Mouse (Mus musculus): ENCODE measurements around the gene Entpd2.
"Not testable (repeated sequence)": the region's sequence is repeated elsewhere in the genome, so short reads cannot be mapped to it uniquely, and the experiment has no call there.

The Entpd2 gene

DNA sequence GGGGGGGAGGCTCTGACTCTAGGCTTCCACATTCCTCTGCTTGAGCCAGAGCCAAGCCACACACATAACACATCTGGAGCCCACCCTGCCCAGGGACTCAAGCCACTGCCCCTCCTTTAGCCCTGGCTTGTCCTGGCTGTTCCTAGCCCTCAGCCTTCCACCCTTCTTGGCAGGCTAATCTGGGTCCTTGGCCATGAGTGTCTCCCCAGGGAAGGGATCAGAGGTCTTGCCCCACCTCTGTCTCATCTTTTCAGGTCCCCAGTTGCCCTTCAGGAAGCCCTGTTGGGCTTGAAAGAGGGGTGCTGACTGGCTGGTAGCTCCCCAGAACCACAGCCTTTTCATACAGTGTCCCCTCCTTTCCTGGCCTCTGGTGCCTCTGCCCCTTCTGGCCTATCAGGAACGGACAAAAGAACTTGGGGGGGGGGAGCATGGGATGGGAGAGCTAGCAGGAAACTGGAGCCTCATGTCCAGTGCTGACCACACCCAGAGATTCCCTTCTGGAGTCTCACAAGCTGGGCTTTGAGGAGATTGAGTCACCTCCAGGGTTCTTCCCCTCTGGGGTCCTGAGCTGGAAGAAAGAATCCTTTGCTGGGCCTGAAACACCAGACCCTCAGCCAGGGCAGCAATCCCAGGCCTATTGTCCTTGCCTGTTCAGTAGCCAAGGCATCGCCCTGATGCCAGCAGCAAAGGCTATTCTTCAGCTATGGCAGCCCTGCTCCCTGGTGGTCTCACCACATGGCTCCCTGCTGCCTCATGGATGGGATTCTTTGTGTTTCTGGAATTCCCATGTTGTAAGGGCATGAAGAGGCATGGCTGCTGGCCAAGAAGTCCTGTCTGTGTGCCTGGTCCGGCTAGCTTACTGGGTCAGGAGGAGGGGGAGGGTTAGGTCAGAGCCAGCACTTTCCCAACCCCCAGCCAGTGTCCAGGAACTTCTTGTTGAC, 1.1 kb upstream of the Entpd2 start:
- DNase-seq (ENCODE audit: extremely low read depth, low read depth): no peak

DNA sequence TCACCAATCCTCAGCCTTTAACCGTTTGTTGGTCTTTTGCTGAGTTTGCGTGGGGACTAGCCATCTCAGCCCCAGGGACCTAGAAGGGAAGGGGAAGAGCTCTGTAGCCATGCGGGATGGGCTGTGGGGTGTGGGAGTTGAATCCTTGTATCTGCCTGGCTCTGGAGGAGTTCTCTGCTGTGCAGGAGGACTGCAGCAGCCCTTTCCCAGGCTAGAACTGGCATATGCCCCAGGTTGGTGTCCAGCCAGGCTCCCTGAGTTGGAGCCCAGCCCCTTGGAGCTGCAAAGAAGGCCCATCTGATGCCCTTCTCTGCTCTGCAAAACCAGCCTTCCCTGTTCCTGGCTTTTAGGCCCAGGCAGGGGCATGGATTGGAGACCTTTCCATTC, 916 bp downstream of the Entpd2 start:
- no peak for DNase-seq (ENCODE audit: extremely low read depth, low read depth)

DNA sequence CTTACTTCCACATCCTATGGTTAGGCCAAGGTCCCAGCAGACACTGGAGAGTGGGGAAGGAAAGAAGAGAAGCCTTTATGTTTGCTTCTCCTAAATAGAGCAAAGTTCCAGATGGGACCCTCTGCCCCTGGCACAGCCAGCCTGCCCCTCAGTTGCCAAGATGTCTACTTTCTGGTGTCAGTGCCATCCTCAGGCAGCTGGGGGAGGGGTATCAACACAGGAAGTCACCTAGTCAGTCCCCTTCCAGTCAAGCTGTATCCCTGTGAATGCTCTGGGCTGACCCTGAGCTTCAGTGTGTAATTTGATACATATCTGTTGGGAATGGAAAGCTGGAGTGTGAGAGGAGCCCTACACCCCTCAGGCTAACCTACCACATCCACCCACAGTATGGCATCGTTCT, 1.3 kb downstream of the Entpd2 start:
- no peak for DNase-seq (ENCODE audit: extremely low read depth, low read depth)

DNA sequence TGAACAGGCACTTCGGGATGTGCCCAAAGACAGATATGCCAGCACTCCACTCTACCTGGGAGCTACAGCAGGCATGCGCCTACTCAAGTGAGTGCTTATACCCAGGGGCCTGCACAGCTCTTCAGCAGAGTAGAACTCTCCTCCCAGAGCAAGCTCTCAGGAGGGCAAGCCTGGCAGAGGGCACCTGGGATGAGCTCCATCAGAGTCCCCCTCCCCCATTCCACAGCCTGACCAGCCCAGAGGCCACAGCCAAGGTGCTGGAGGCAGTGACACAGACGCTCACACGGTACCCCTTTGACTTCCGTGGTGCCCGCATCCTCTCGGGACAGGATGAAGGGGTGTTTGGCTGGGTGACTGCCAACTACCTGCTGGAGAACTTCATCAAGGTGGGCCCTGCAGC, 2.4 kb downstream of the Entpd2 start:
- no peak for DNase-seq (ENCODE audit: extremely low read depth, low read depth)

DNA sequence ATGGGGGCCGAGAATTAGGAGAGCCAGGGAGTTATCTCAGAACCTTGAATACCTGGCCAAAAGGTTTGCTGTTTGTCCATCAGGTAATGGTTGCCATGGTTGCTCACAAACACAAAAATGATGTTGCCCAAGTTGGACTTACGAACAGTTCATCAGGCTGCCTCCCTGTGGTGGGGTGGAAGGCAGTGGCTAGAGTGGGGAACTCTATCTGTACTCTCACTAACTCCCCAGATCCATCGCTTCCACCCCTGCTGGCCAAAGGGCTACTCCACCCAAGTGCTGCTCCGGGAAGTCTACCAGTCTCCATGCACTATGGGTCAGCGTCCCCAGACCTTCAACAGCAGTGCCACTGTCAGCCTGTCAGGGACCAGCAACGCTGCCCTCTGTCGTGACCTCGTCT, 3.4 kb downstream of the Entpd2 start, which contains the start of gene Npdc1:
Gene Npdc1 (plus strand): TSS at position 301 of the 400 bp plus-strand sequence.
- no peak for DNase-seq (ENCODE audit: extremely low read depth, low read depth)

DNA sequence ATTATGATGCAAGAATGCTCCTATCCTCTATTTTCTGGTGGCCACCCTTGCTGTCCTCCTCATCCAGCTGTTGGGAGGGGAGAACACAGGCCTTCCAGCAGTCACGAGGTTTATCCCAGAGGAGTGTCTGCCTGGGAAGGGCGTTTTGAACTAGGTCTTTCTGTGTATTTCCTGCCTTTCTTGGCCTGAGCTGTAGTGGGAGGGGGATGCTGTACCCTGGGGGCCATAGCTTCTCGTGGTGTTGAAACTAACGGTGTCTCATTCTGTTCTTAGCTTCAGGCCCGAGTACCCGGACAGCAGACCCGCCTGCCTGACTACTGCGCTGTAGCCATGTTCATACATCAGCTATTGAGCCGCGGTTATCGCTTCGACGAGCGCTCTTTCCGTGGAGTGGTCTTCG, 4.6 kb downstream of the Entpd2 start:
- no peak for DNase-seq (ENCODE audit: extremely low read depth, low read depth)

DNA sequence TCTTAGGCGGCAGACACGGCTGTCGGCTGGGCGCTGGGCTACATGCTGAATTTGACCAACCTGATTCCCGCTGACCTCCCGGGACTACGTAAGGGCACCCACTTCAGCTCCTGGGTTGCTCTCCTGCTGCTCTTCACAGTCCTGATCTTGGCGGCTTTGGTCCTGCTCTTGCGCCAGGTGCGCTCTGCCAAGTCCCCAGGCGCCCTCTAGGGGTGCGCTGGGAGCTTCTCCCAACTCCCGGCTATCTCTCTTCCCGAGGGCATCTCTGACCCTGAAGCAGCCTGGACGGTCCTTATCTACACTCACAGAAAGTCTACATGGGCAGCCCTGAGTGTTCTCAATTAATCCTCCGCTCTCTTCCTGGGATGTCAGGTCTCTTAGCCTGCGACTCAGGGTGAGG, 5.1 kb downstream of the Entpd2 start:
- no peak for DNase-seq (ENCODE audit: extremely low read depth, low read depth)

DNA sequence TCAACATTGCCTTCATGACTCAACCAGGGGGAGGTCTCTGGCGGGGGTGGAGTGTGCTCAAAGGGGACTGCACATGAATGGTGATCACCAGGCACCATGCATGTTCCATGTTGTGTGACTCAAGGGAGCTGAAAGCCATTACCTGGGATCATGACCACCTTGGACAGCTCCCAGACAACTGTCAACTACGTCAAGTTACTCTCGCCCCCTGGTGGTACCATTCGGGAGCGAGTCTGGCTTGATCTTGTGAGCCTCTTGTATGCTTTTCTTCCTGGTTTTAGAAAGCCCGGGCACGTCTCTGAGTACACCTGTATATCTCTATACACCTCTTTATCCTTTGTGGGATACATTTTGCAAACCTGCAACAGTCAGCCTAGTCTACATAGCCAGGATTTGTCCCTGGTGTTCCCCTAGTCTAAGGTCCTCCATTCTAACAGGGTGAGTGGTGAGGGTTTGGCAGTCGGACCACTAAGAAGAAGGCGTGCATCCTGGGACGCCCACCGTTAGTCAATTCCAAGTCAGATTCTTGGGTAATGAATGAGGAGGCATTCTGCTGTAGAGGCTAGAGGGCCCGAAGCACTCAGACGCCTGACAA, 6.8 kb downstream of the Entpd2 start:
- peak; percentile 57 for DNase-seq (ENCODE audit: extremely low read depth, low read depth)

DNA sequence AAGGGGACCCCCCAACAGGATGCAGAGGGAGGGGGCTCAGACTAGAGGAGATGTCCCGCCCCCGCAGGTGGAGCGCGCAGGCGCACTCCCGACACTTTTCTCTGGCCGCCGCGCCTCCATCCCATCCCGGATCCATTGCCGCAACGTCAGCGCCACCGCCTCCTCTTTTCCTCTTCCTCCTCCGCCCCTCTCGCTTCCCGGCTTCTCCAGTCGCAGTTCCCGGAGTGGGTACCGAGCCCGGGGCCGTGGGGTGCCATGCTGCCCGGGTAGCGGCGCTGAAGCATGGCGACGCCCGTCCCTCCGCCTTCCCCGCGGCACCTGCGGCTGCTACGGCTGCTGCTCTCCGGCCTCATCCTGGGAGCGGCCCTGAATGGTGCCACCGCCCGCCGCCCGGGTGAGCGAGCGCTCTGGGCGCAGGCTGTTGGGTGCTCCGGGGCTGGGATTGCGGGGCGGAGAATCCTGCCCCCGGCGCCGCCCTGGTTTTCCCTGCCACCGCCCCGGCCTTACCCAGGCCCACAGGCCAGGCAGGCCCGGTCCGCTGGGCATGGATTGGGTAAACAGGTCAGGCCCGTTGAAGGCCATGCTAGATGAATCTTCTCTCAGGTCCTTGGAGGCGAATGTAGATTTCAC, 7.4 kb downstream of the Entpd2 start:
- DNase-seq (ENCODE audit: extremely low read depth, low read depth): no peak

DNA sequence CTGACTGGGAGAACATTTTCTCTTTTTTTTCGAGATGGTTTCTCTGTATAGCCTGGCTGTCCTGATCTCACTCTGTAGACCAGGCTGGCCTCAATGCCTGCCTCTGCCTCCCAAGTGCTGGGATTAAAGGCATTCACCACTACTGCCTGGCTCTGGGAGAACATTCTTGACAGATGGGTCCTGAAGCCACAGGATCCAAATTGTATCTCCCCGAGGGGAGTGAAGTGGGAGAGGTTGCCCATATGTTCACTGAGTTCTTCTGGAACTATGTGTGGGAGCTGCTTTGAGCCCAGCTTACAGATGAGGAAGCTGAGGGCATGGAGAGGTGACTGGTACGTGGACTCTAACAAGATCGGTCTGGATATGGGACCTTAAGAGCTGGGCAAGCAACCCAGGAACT, 8.3 kb downstream of the Entpd2 start:
- DNase-seq (ENCODE audit: extremely low read depth, low read depth): no peak

DNA sequence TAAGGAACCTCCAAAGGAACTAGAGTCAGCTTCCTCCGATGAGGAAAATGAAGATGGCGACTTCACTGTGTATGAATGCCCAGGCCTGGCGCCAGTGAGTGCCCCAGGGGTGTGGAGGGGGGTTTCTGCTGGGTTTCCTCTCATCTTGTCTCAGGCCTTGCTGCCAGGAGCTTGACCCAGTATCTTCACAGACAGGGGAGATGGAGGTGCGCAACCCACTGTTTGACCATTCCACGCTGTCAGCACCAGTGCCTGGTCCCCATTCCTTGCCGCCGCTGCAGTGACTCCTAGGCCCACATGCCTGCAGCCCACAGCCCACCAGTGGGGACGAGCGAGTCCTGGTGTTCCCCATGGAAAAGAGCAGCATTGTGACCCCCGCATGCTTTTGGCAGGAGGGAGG, 13.2 kb downstream of the Entpd2 start:
- no peak for DNase-seq (ENCODE audit: extremely low read depth, low read depth)

DNA sequence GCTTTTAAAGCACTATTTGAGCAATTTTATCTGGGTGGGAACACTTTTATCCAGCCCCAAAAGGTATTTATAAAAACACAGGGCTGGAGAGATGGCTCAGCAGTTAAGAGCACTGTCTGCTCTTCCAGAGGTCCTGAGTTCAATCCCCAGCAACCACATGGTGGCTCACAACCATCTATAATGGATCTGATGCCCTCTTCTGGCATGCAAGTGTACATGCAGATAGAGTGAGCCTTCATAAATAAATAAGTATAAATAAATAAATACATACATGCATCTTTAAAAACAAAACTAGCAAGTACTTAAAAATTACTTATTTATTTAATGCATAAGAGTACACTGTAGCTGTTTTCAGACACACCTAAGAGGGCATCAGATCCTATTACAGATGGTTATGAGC, 17.8 kb downstream of the Entpd2 start:
- not testable (repeated sequence) for DNase-seq (ENCODE audit: extremely low read depth, low read depth)

DNA sequence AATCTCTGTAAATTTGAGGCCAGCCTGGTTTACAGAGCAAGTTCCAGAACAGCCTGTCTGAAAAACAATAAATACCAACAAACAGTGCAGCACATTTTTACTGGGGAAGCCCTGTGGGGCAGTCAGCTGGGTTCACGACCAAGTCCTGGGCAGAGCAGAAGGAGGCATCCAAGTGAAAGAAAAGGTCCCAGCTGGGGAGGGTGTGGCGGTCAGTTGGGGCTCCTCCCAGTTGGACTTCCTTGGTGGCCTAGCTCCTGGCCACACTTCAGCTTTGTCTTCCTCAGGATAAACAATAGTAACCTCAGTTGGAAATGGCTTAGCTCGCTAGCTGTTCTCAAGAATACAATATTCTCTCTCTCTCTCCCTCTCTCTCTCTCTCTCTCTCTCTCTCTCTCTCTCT, 21.8 kb downstream of the Entpd2 start:
- no peak for DNase-seq (ENCODE audit: extremely low read depth, low read depth)

DNA sequence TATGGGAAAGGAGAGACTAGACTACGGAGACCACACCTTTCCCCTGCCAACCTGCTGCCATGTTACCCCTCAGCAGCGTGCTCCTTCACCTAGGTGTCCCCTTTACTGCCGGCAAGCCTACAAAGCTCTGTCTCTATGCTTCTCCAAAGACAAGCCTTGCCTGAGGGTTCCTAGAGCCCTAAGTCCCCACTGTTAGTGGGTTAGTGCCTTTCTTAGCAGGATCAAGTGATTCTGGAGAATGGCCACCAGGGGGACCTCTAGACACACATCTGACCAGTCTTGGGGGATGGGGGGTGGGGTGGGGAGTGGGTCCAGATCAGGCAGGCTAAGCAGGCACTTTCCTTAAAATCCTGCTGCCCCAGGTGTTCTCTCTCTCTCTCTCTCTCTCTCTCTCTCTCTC, 26.2 kb downstream of the Entpd2 start:
- DNase-seq (ENCODE audit: extremely low read depth, low read depth): peak; percentile 49

DNA sequence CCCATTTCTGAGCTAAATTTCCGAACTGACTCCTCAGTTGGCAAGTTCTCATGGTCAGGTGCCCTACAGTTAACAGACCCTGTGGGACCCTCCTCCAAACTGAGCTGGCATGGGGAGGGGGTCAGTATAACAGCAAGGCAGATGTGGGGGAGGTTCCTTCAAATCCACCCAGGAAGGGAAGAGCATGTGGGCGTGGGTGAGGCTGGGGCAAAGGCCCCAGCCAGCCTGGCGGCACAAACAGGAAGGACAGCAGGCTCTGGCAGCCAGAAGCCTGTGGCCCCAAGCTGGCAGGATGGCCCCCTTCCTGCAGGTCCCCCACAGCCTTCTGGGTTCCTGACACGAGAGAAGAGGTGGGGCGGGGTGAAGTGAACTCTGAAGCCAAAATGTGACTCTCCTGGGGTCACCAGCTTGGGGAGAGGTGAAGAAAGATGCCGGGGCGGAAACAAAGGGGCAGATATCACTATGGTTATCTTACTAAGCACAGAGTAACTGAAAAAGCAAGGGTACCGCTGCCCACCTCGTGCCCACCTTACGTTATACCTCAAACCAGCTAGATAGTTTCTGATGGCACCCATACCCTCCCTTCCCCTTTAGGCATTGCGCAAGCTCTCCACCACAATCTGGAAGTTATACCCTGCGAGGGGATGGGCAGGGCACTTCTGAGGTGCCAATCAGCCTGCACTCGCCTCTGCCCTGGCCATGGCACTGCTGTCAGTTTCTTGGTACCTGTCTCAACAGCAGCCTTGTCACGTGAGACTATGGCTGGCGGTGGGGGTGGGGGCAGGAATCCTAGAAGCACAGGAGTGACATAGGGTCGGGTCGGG, 27.1 kb downstream of the Entpd2 start, which contains the start of gene Fut7:
Gene Fut7 (plus strand): TSS at position 681 of the 824 bp plus-strand sequence.
- DNase-seq (ENCODE audit: extremely low read depth, low read depth): no peak

DNA sequence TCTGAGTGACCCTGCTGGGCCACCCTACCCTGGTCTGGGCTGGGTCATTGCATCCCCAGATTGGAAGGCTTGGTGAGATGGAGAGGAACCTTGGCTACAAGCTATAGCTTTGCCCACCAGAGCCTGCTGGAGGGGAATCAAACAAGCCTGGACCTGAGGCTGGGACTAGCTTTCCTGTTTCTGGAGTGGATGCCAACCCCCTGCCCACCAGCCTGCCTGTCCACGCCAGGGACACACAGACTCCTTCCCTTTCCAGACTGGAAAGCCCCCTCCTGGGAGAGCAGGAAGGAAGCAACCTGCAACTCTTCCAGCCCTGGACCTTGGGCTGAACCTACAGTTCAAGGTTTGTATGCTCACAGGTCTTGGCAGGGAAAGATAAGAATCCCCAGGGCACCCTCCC, 28.0 kb downstream of the Entpd2 start:
- DNase-seq (ENCODE audit: extremely low read depth, low read depth): no peak

DNA sequence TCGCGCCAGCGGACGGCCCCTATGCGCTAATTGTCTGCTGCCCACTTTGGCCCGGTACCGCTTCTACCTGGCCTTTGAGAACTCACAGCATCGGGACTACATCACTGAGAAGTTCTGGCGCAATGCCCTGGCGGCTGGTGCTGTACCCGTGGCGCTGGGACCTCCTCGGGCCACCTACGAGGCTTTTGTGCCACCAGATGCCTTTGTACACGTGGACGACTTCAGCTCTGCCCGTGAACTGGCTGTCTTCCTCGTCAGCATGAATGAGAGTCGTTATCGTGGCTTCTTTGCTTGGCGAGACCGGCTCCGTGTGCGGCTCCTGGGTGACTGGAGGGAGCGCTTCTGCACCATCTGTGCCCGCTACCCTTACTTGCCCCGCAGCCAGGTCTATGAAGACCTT, 29.8 kb downstream of the Entpd2 start:
- no peak for DNase-seq (ENCODE audit: extremely low read depth, low read depth)

DNA sequence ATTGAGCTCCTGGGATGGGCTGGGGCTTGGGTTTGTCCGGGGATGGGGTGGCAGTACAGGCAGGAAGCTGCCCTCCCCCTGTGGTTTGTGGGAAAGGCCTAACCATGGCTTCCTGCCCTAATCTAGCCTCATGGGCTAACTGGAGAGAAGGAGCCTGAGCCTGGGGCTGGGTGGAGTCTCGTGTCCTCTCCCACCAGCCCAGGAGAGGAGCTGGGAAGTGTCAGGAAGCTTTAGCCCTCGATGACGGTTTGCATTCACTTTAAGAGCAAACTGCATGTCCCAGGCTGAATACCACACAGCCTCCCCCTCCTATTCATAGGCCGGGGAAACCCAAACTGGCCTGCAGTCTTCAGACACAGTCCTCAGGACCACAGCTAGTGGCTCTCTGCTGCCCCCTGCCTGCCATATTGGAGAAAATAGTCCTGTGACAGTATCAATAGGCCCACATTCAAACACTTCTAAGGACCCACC, 31.1 kb downstream of the Entpd2 start:
- DNase-seq (ENCODE audit: extremely low read depth, low read depth): peak; percentile 64

DNA sequence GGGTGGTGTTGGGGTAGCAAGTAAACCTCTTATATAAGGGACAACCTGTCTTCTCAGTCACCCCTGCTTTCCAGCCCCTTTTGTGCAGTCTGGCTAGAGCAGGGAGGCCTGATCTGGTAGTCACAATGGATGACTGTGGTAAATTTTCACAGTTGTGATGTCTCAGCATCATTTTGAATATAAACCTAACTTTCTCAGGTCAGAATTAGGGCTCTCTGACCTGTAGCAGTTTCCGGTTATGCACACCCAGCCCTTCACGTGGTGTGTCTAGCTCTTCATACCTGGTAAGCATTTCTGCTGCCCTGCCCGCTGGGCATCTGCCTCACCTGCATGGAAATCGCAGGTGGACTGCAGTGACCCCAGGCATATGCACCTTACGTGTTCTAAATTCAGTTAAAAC, 31.6 kb downstream of the Entpd2 start:
- DNase-seq (ENCODE audit: extremely low read depth, low read depth): no peak

DNA sequence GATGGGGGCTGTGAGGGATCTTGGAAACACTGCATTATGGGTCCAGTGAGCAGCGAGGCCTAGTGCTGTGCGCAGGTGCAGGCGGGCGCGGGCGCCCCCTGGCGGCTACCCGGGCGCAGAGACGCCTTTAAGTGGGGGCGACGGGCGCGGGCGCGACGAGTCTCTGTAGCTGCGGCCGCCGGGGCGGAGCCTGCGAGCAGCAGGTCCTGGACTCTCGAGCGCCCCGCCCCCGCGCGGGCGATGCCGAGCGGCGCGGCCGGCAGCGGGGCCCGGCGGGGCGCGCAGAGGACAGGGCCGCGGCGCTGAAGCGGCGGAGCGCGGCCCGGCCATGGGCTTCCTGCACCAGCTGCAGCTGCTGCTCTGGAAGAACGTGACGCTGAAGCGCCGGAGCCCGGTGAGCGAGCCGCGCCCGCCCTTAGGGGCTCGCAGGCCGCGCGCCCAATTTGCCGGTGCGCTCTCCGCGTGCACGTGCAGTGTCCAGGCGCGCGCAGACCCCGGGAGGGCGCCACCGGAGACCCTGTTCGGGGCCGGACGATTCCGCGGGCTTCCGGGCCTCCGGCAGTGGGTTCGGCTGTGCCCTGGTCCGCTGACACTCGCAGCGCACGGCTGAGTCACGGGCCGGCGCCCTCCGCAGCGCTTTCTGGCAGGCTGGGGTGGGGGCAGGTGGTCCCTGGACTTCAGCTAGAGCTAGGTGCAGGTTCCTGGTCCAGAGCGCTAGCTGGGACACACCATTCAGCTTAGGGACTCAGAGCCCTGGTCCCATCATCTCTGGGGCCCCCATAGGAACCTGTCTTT, 33.0 kb downstream of the Entpd2 start, which contains the start of gene Abca2:
Gene Abca2 (plus strand): TSS at position 262 of the 795 bp plus-strand sequence.
- DNase-seq (ENCODE audit: extremely low read depth, low read depth): peak; percentile 74
